ENCODE assay signal across 20 mouse cellular contexts in the genomic region with DNA sequence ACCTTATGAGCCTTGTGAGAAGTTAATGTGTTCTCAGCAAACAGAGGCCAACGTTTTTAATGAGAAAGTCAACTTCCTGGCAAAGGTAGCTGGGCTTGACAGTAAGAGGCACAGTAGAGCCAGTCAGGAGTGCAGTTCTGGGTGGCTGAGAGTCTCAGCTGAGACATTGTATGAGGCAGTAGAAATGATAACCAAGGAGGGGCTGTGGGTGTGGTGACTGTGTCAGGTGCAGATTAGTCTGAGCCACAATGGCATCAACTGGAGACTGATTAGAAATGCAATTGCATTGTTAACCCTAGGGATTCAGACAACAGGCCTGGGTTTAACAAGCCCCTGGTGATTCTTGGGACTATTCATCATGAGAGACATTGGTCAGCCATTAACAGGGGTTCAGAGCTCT.
DNase-seq lines count a peak whose midpoint lies in the region; ATAC-seq lines count a peak whose summit lies in the region.
"Had no signal": no experiment of that assay in that cellular context is flagged by ENCODE, and none has a peak within 500 bp of the region (broad histone marks: within the 10 kb centered on the region; RNA-seq: fewer than 3 reads in every experiment).

No protein-coding gene starts in this region.

- H3K4me1 ChIP-seq in hindbrain, embryonic 12.5 days: no peaks in the 10 kb centered on the region
- H3K4me1 ChIP-seq in hindbrain, embryonic 13.5 days (replicated peaks): 0 out of 2 replicates have a peak, but pooled peaks cover 8% of the 10 kb centered on the region
- H3K4me1 ChIP-seq in liver, embryonic 11.5 days (replicated peaks; ENCODE audit: control insufficient read depth, insufficient read depth, low read length): peaks cover 9% of the 10 kb centered on the region; the same call in 1 of the 2 replicates
- H3K4me1 ChIP-seq in kidney, embryonic 16.5 days (ENCODE audit: insufficient read depth, low read length): no peaks in the 10 kb centered on the region
- H3K4me1 ChIP-seq: forebrain, embryonic 12.5 days; heart, embryonic 15.5 days; hindbrain, embryonic 10.5 days; midbrain, embryonic 15.5 days had no signal

- H3K27me3 ChIP-seq in hindbrain, embryonic 12.5 days: no peaks in the 10 kb centered on the region
- no peaks in the 10 kb centered on the region for H3K27me3 ChIP-seq in hindbrain, embryonic 13.5 days
- H3K27me3 ChIP-seq in liver, embryonic 11.5 days (replicated peaks; ENCODE audit: control insufficient read depth, insufficient read depth, low read length): no peaks in the 10 kb centered on the region
- H3K27me3 ChIP-seq in kidney, embryonic 16.5 days (ENCODE audit: insufficient read depth, low read length): no peaks in the 10 kb centered on the region
- H3K27me3 ChIP-seq: forebrain, embryonic 12.5 days; heart, embryonic 15.5 days; midbrain, embryonic 15.5 days had no signal

- no peaks in the 10 kb centered on the region for H3K9me3 ChIP-seq in hindbrain, embryonic 12.5 days (replicated peaks)
- H3K9me3 ChIP-seq in hindbrain, embryonic 13.5 days: no peaks in the 10 kb centered on the region
- no peaks in the 10 kb centered on the region for H3K9me3 ChIP-seq in liver, embryonic 11.5 days (ENCODE audit: control insufficient read depth, low read length)
- no peaks in the 10 kb centered on the region for H3K9me3 ChIP-seq in kidney, embryonic 16.5 days (ENCODE audit: low read length)
- H3K9me3 ChIP-seq: forebrain, embryonic 12.5 days; heart, embryonic 15.5 days; hindbrain, embryonic 10.5 days; midbrain, embryonic 15.5 days had no signal

- no peak overlapping the region for H3K4me2 ChIP-seq in hindbrain, embryonic 12.5 days (replicated peaks)
- no peak overlapping the region for H3K4me2 ChIP-seq in hindbrain, embryonic 13.5 days
- H3K4me2 ChIP-seq in liver, embryonic 11.5 days: no peak overlapping the region
- no peak overlapping the region for H3K4me2 ChIP-seq in kidney, embryonic 16.5 days (replicated peaks; ENCODE audit: low read depth, low read length)
- H3K4me2 ChIP-seq: forebrain, embryonic 12.5 days; heart, embryonic 15.5 days; midbrain, embryonic 15.5 days had no signal

- WGBS in hindbrain, embryonic 12.5 days: 41% methylated on average over 1 of the region's 1 CpGs
- 54% methylated on average over 1 of the region's 1 CpGs for WGBS in hindbrain, embryonic 13.5 days
- 21% methylated on average over 1 of the region's 1 CpGs for WGBS in liver, embryonic 11.5 days
- WGBS in kidney, embryonic 16.5 days: 30% methylated on average over 1 of the region's 1 CpGs

- DNase-seq in c-Kit-positive CD71-positive TER-119-negative erythroid progenitor cells, embryonic 14.5 days (ENCODE audit: low read depth): peak; percentile 29
- DNase-seq in liver, embryonic 11.5 days (ENCODE audit: low spot score): no peak
- DNase-seq: adrenal gland, postnatal 10 days; cerebellum, postnatal 10 days; gastrocnemius, postnatal 14 days; heart, adult 18-20 months; right cerebral cortex, postnatal 25 days had no signal

- no peak overlapping the region for H3K4me3 ChIP-seq in hindbrain, embryonic 12.5 days
- no peak overlapping the region for H3K4me3 ChIP-seq in hindbrain, embryonic 13.5 days
- no peak overlapping the region for H3K4me3 ChIP-seq in liver, embryonic 11.5 days (ENCODE audit: low read depth, low read length)
- H3K4me3 ChIP-seq in kidney, embryonic 16.5 days (ENCODE audit: low read length): no peak overlapping the region
- H3K4me3 ChIP-seq: forebrain, embryonic 12.5 days; heart, embryonic 15.5 days; hindbrain, embryonic 10.5 days; midbrain, embryonic 15.5 days had no signal

- peak; percentile 64 for ATAC-seq in hindbrain, embryonic 12.5 days (ENCODE audit: low FRiP score)
- no peak for ATAC-seq in hindbrain, embryonic 13.5 days (ENCODE audit: low FRiP score)
- ATAC-seq in liver, embryonic 11.5 days (replicated peaks; ENCODE audit: low FRiP score): peak; percentile 97
- peak; percentile 97 for ATAC-seq in megakaryocyte progenitor cell, adult 5-6 weeks (replicated peaks; ENCODE audit: poor library complexity)
- ATAC-seq in kidney, embryonic 16.5 days (ENCODE audit: low FRiP score, low TSS enrichment): no peak
- ATAC-seq in megakaryocyte, adult 5-6 weeks (ENCODE audit: poor library complexity, severe bottlenecking): no peak
- ATAC-seq: activated CD4-positive, CD25-positive, alpha-beta regulatory T cell, adult 4 months; lung, postnatal 0 days; midbrain, embryonic 15.5 days had no signal

- H3K36me3 ChIP-seq in hindbrain, embryonic 12.5 days: no peaks in the 10 kb centered on the region
- H3K36me3 ChIP-seq in hindbrain, embryonic 13.5 days: peaks cover 11% of the 10 kb centered on the region
- no peaks in the 10 kb centered on the region for H3K36me3 ChIP-seq in liver, embryonic 11.5 days (ENCODE audit: control insufficient read depth, insufficient read depth, low read length)
- no peaks in the 10 kb centered on the region for H3K36me3 ChIP-seq in kidney, embryonic 16.5 days (ENCODE audit: insufficient read depth, low read length)
- H3K36me3 ChIP-seq: forebrain, embryonic 12.5 days; heart, embryonic 15.5 days had no signal

- H3K27ac ChIP-seq in hindbrain, embryonic 12.5 days: no peak overlapping the region
- no peak overlapping the region for H3K27ac ChIP-seq in hindbrain, embryonic 13.5 days
- no peak overlapping the region for H3K27ac ChIP-seq in liver, embryonic 11.5 days (ENCODE audit: low read depth, low read length)
- H3K27ac ChIP-seq in kidney, embryonic 16.5 days (ENCODE audit: low read length): no peak overlapping the region
- H3K27ac ChIP-seq: forebrain, embryonic 12.5 days; heart, embryonic 15.5 days; hindbrain, embryonic 10.5 days; kidney, postnatal 0 days; midbrain, embryonic 15.5 days; stomach, postnatal 0 days had no signal

- H3K9ac ChIP-seq in hindbrain, embryonic 12.5 days: no peak overlapping the region
- no peak overlapping the region for H3K9ac ChIP-seq in hindbrain, embryonic 13.5 days
- no peak overlapping the region for H3K9ac ChIP-seq in liver, embryonic 11.5 days (ENCODE audit: low read depth, low read length)
- H3K9ac ChIP-seq in kidney, embryonic 16.5 days (replicated peaks; ENCODE audit: low read length): no peak overlapping the region
- H3K9ac ChIP-seq: forebrain, embryonic 12.5 days; heart, embryonic 15.5 days; midbrain, embryonic 15.5 days had no signal

Comparison
In these comparisons a context has a peak if more than half of its experiments do, and no peak if none do; other contexts are left out.
1. ATAC-seq: peak in hindbrain, embryonic 12.5 days (single experiment), liver, embryonic 11.5 days (single experiment) and megakaryocyte progenitor cell, adult 5-6 weeks (single experiment); none in hindbrain, embryonic 13.5 days (single experiment), kidney, embryonic 16.5 days (single experiment) and megakaryocyte, adult 5-6 weeks (single experiment).